Mouse (Mus musculus) intestine, postnatal 0 days (tissue): Measurements from ENCODE around the gene Exosc8. TPM values are rescaled to one million over a fixed set of nuclear protein-coding genes. Genes with fewer than 3 reads are reported as not detected.
"Not testable (repeated sequence)": the region's sequence is repeated elsewhere in the genome, so short reads cannot be mapped to it uniquely, and the experiment has no call there.

Source experiments
- ATAC-seq: fragments of 200-750 bp; cut with Nextera tagmentation; 2 replicates; pipeline ENCODE4 v1.8.0; 2017; ENCODE audit warnings: mild to moderate bottlenecking, moderate TSS enrichment, moderate library complexity
- H3K27ac ChIP-seq: fragments of 300-500 bp; sonication (generic); 2 replicates; pipeline ENCODE4 v1.5.1; 2014; ENCODE audit warnings: mild to moderate bottlenecking, low read depth, low read length, moderate library complexity
- H3K27me3 ChIP-seq: fragments of 300-500 bp; sonication (generic); replicated peaks from 2 replicates; pipeline ENCODE4 v1.6.1; 2014; ENCODE audit warnings: low read length, mixed read lengths; ENCODE audit not compliant: control insufficient read depth, insufficient read depth
- H3K36me3 ChIP-seq: fragments of 300-500 bp; sonication (generic); 2 replicates; pipeline ENCODE4 v1.6.1; 2014; ENCODE audit warnings: mild to moderate bottlenecking, moderate library complexity; ENCODE audit not compliant: control insufficient read depth, insufficient read depth
- H3K4me1 ChIP-seq: fragments of 300-500 bp; sonication (generic); replicated peaks from 2 replicates; pipeline ENCODE4 v1.6.1; 2014; ENCODE audit warnings: antibody characterized with exemption, low read length, mixed read lengths; ENCODE audit not compliant: control insufficient read depth, insufficient read depth
- H3K4me2 ChIP-seq: fragments of 300-500 bp; sonication (generic); replicated peaks from 2 replicates; pipeline ENCODE4 v1.6.1; 2014; ENCODE audit warnings: low read depth, mild to moderate bottlenecking, moderate library complexity
- H3K4me3 ChIP-seq: fragments of 300-500 bp; sonication (generic); 2 replicates; pipeline ENCODE4 v1.5.1; 2014; ENCODE audit warnings: low read depth, low read length
- H3K9ac ChIP-seq: fragments of 300-500 bp; sonication (generic); 2 replicates; pipeline ENCODE4 v1.6.1; 2014; ENCODE audit warnings: mild to moderate bottlenecking, low read depth, low read length
- H3K9me3 ChIP-seq: fragments of 300-500 bp; sonication (generic); 2 replicates; pipeline ENCODE4 v1.6.1; 2016; ENCODE audit warnings: mixed run types; ENCODE audit not compliant: control insufficient read depth
- CTCF ChIP-seq: sonication (generic); IDR thresholded peaks from 2 replicates; pipeline ENCODE4 v1.5.1; 2016; ENCODE audit warnings: low read depth, mild to moderate bottlenecking, control low read depth, antibody characterized with exemption, moderate library complexity
- WGBS: fragments of 180-500 bp; shearing (Covaris S2); extraction: QIAGEN DNeasy Blood & Tissue Kit; methylation state at CpG from one replicate; pipeline ENCODE4 v1.1.7; 2014; 5-methylcytosine and 5-hydroxymethylcytosine counted together
- polyA plus RNA-seq: library from polyadenylated mRNA; unstranded; fragments of >200 nt; fragmentation: Nextera tagmentation; extraction: Ambion mirVana; gene quantifications from 2 replicates; pipeline ENCODE4 v1.2.1, GENCODE M21; 2015

Exosc8 gene
- polyA plus RNA-seq, 1 experiment from 2014 or later, result 31.7 TPM

- 89% methylated on average over 6 of the region's 6 CpGs for WGBS
- Histone ChIP-seq H3K36me3 (peaks cover 68% of the 10 kb centered on the region), H3K9me3 (no peaks in the 10 kb centered on the region)
These were observed 19.7 kb downstream of the Exosc8 start for GRCm38 (mm10) chr3:54715461-54715860.

GRCm38 (mm10) chr3:54714253-54714652 lies 20.9 kb downstream of the Exosc8 start, which contains the start of gene Gm21958:
Gene Gm21958, minus strand, starts transcription at chr3:54714353.
- Histone ChIP-seq H3K27ac (no peak within 1 kb of the TSS), H3K4me1 (no peaks in the 10 kb centered on the region), H3K9me3 (no peaks in the 10 kb centered on the region), H3K36me3 (peaks cover 75% of the 10 kb centered on the region), H3K4me2 (no peak within 1 kb of the TSS), H3K9ac (no peak within 1 kb of the TSS), H3K4me3 (no peak within 1 kb of the TSS), H3K27me3 (no peaks in the 10 kb centered on the region)
- 87% methylated on average over 6 of the region's 6 CpGs for whole genome bisulfite sequencing
- TF ChIP-seq CTCF, result no peak
- ATAC-seq, result no peak

More at GRCm38 (mm10) chr3:54715461-54715860, 19.7 kb downstream of the Exosc8 start:
- H3K9ac ChIP-seq, result no peak overlapping the region
- TF ChIP-seq CTCF, result no peak
- H3K27me3 ChIP-seq, result no peaks in the 10 kb centered on the region
- no peaks in the 10 kb centered on the region for H3K4me1 ChIP-seq
- H3K4me2 ChIP-seq, result no peak overlapping the region
- no peak overlapping the region for H3K4me3 ChIP-seq
- ATAC-seq, result no peak
- H3K27ac ChIP-seq, result no peak overlapping the region

GRCm38 (mm10) chr3:54708972-54709371 lies 26.2 kb downstream of the Exosc8 start:
- no peak for ATAC-seq
- peaks cover 80% of the 10 kb centered on the region for H3K36me3 ChIP-seq
- H3K9me3 ChIP-seq, result no peaks in the 10 kb centered on the region
- H3K4me3 ChIP-seq, result no peak overlapping the region
- H3K4me1 ChIP-seq, result no peaks in the 10 kb centered on the region
- 82% methylated on average over 9 of the region's 9 CpGs for WGBS
- H3K27me3 ChIP-seq, result no peaks in the 10 kb centered on the region
- H3K27ac ChIP-seq, result no peak overlapping the region
- H3K4me2 ChIP-seq, result no peak overlapping the region
- H3K9ac ChIP-seq, result no peak overlapping the region
- TF ChIP-seq CTCF, result no peak

GRCm38 (mm10) chr3:54704106-54704505 lies 31.1 kb downstream of the Exosc8 start:
- not testable (repeated sequence) for H3K27ac ChIP-seq, H3K27me3 ChIP-seq, H3K4me1 ChIP-seq, H3K4me2 ChIP-seq, H3K9me3 ChIP-seq, ATAC-seq, H3K4me3 ChIP-seq, H3K9ac ChIP-seq
- H3K36me3 ChIP-seq, result peaks cover 82% of the 10 kb centered on the region
- WGBS, result 97% methylated on average over 8 of the region's 8 CpGs

- Histone ChIP-seq H3K9me3 (no peaks in the 10 kb centered on the region), H3K4me1 (no peaks in the 10 kb centered on the region), H3K4me2 (no peak overlapping the region), H3K9ac (no peak overlapping the region), H3K4me3 (no peak overlapping the region), H3K27me3 (no peaks in the 10 kb centered on the region), H3K36me3 (peaks cover 71% of the 10 kb centered on the region), H3K27ac (no peak overlapping the region)
- TF ChIP-seq CTCF, result no peak
- ATAC-seq, result no peak
- WGBS, result 48% methylated on average over 5 of the region's 5 CpGs
These were observed 35.4 kb downstream of the Exosc8 start for GRCm38 (mm10) chr3:54699759-54700301.

GRCm38 (mm10) chr3:54693056-54693415 lies 42.2 kb downstream of the Exosc8 start:
- Histone ChIP-seq H3K9me3 (no peaks in the 10 kb centered on the region), H3K36me3 (peaks cover 25% of the 10 kb centered on the region), H3K4me3 (peak overlapping the region; percentile 76), H3K27me3 (no peaks in the 10 kb centered on the region), H3K4me1 (no peaks in the 10 kb centered on the region), H3K9ac (peak overlapping the region; percentile 59), H3K4me2 (peak overlapping the region; percentile 86), H3K27ac (peak overlapping the region; percentile 86)
- WGBS, result 0% methylated on average over 8 of the region's 8 CpGs
- ATAC-seq, result no peak; the same call in 1 of the 2 replicates
- TF ChIP-seq CTCF, result no peak
